Mouse (Mus musculus): ENCODE measurements around the gene Gin1.

GRCm38 (mm10) chr1:97784928-97785327 is 15.0 kb downstream of the Gin1 start:
- TF ChIP-seq CTCF (IDR thresholded peaks at IDR 0.05; ENCODE audit: low read depth) (peak; percentile 35), EP300 (optimal IDR thresholded peaks at IDR 0.05) (no peak)

Data from stomach, postnatal 0 days (tissue).